Mouse (Mus musculus) ES-Bruce4 (cell line): ENCODE results near the gene A630023A22Rik.

Experiments
- CTCF ChIP-seq: IDR thresholded peaks from one replicate; pipeline ENCODE4 v1.8.1; 2011; ENCODE audit warnings: low read depth, low read length
- EP300 ChIP-seq: IDR thresholded peaks from 2 replicates; pipeline ENCODE4 v1.6.1; 2011; ENCODE audit warnings: low read depth, low read length; ENCODE audit not compliant: insufficient read depth
- POLR2A ChIP-seq: IDR thresholded peaks from one replicate; pipeline ENCODE4 v1.8.1; 2011; ENCODE audit warnings: low read length; ENCODE audit not compliant: insufficient read depth

GRCm38 (mm10) chr14:34106389-34107062, 4.0 kb upstream of the A630023A22Rik start:
- TF ChIP-seq EP300 (no peak), POLR2A (no peak), CTCF (peak; percentile 72)
